In genomic region chr17:87312924-87313870, GRCm38 (mm10) we compare ENCODE assay signal across 9 mouse cellular contexts. TPM values are rescaled to one million over a fixed set of nuclear protein-coding genes. Genes with fewer than 3 reads are reported as not detected.
A peak's percentile ranks its signal among the peaks of the same experiment; 100 is the strongest.
DNase-seq lines count a peak whose midpoint lies in the region; ATAC-seq and TF ChIP-seq lines count a peak whose summit lies in the region.
"Had no signal": no experiment of that assay in that cellular context is flagged by ENCODE, and none has a peak within 500 bp of the region (broad histone marks: within the 10 kb centered on the region; RNA-seq: fewer than 3 reads in every experiment).

No protein-coding gene starts in this region.

- DNase-seq in cerebellum, adult 11-12 months = peak; percentile 32
- DNase-seq in cerebellum, postnatal 4 days (ENCODE audit: low spot score in 2 of 2) = no peak
- no peak for DNase-seq in lung, embryonic 14.5 days
- no peak for DNase-seq in lung, adult 2 months
- DNase-seq in kidney, postnatal 25 days = peak; percentile 52 to 78
- no peak for DNase-seq in adrenal gland, adult 8-10 months
- DNase-seq in right cerebral cortex, postnatal 14 days = no peak

- no peak for TF ChIP-seq CTCF in lung, embryonic 14.5 days (IDR thresholded peaks at IDR 0.05; ENCODE audit: low read depth)
- no peak for TF ChIP-seq CTCF in lung, adult 2 months (IDR thresholded peaks at IDR 0.05; ENCODE audit: insufficient read depth, low read length)

- no peak for TF ChIP-seq POLR2A in lung, adult 2 months (IDR thresholded peaks at IDR 0.05; ENCODE audit: borderline replicate concordance, extremely low read depth, low read depth, low read length)

- H3K9me3 ChIP-seq in lung, embryonic 14.5 days (ENCODE audit: low read depth, low read length) = no peaks in the 10 kb centered on the region
- H3K9me3 ChIP-seq in stomach, embryonic 15.5 days = no peaks in the 10 kb centered on the region
- H3K9me3 ChIP-seq: neural tube, embryonic 13.5 days had no signal

- 0 out of 2 replicates have a peak overlapping the region, but pooled peaks have one; percentile 32 for H3K27ac ChIP-seq in lung, embryonic 14.5 days (ENCODE audit: low read depth)
- no peak overlapping the region for H3K27ac ChIP-seq in stomach, embryonic 15.5 days
- H3K27ac ChIP-seq: neural tube, embryonic 13.5 days had no signal

- no peak overlapping the region; the same call in 1 of the 2 replicates for H3K4me2 ChIP-seq in lung, embryonic 14.5 days
- peak overlapping the region; percentile 5 for H3K4me2 ChIP-seq in stomach, embryonic 15.5 days
- H3K4me2 ChIP-seq: neural tube, embryonic 13.5 days had no signal

- no peak overlapping the region for H3K9ac ChIP-seq in lung, embryonic 14.5 days
- H3K9ac ChIP-seq in stomach, embryonic 15.5 days = no peak overlapping the region
- H3K9ac ChIP-seq: neural tube, embryonic 13.5 days had no signal

- no peak for ATAC-seq in lung, embryonic 14.5 days (ENCODE audit: insufficient read depth)
- no peak; the same call in 1 of the 2 replicates for ATAC-seq in stomach, embryonic 15.5 days (ENCODE audit: insufficient read depth, low FRiP score, low read depth)

- H3K27me3 ChIP-seq in lung, embryonic 14.5 days (ENCODE audit: insufficient read depth, low read length) = no peaks in the 10 kb centered on the region
- no peaks in the 10 kb centered on the region for H3K27me3 ChIP-seq in stomach, embryonic 15.5 days (replicated peaks)
- H3K27me3 ChIP-seq: neural tube, embryonic 13.5 days had no signal

- 33% methylated on average over 18 of the region's 18 CpGs for WGBS in lung, embryonic 14.5 days
- 36% methylated on average over 18 of the region's 18 CpGs for WGBS in lung, adult 2 months
- 34% methylated on average over 18 of the region's 18 CpGs for whole genome bisulfite sequencing in stomach, embryonic 15.5 days

- H3K36me3 ChIP-seq in lung, embryonic 14.5 days (ENCODE audit: insufficient read depth) = no peaks in the 10 kb centered on the region
- H3K36me3 ChIP-seq in stomach, embryonic 15.5 days = no peaks in the 10 kb centered on the region
- H3K36me3 ChIP-seq: neural tube, embryonic 13.5 days had no signal

- H3K4me1 ChIP-seq in lung, embryonic 14.5 days (ENCODE audit: insufficient read depth) = no peaks in the 10 kb centered on the region; the same call in 1 of the 2 replicates
- H3K4me1 ChIP-seq in lung, adult 2 months (ENCODE audit: control insufficient read depth, insufficient read depth, low read length) = peaks cover 12% of the 10 kb centered on the region; the same call in 1 of the 2 replicates
- peaks cover 23% of the 10 kb centered on the region for H3K4me1 ChIP-seq in stomach, embryonic 15.5 days

- no peak overlapping the region for H3K4me3 ChIP-seq in lung, embryonic 14.5 days (ENCODE audit: low read depth, low read length)
- no peak overlapping the region for H3K4me3 ChIP-seq in lung, adult 2 months (replicated peaks; ENCODE audit: extremely low read depth, low read depth, low read length)
- H3K4me3 ChIP-seq in stomach, embryonic 15.5 days (replicated peaks) = no peak overlapping the region
- H3K4me3 ChIP-seq: neural tube, embryonic 13.5 days had no signal

RNA-seq across cellular contexts. Expression of gene Ttc7, which starts 30.5 kb away (rescaled TPM):
- polyA plus RNA-seq in lung, embryonic 14.5 days (2014; fragmentation: Nextera tagmentation; extraction: Ambion mirVana) = 2.8 and 3.6 TPM in 2 replicates
- polyA plus RNA-seq in lung, adult 2 months (2012; rRNA removed) = 78.4 and 102 TPM in 2 replicates
- 12.2 and 13.1 TPM in 2 replicates for polyA plus RNA-seq in stomach, embryonic 15.5 days (2015; fragmentation: Nextera tagmentation; extraction: Ambion mirVana)
- total RNA-seq in adrenal gland, adult 8-10 months (2022) = 10 to 100 TPM; 13.5 to 18.6 (median 15.2) TPM

RNA-seq across cellular contexts. Expression of gene Mcfd2, which starts 47.5 kb away (rescaled TPM):
- 103 and 107 TPM in 2 replicates for polyA plus RNA-seq in lung, embryonic 14.5 days (2014; fragmentation: Nextera tagmentation; extraction: Ambion mirVana)
- polyA plus RNA-seq in lung, adult 2 months (2012; rRNA removed) = 71.7 and 87.8 TPM in 2 replicates
- polyA plus RNA-seq in stomach, embryonic 15.5 days (2015; fragmentation: Nextera tagmentation; extraction: Ambion mirVana) = 130 and 142 TPM in 2 replicates
- 100 to 1,000 TPM; 212 to 358 (median 282) TPM for total RNA-seq in adrenal gland, adult 8-10 months (2022)

Comparison
In these comparisons a context has a peak if more than half of its experiments do, and no peak if none do; other contexts are left out.
1. DNase-seq: peak in cerebellum, adult 11-12 months (single experiment) and kidney, postnatal 25 days (2 of 2); none in cerebellum, postnatal 4 days (0 of 2), lung, embryonic 14.5 days (single experiment), lung, adult 2 months (single experiment), adrenal gland, adult 8-10 months (single experiment) and right cerebral cortex, postnatal 14 days (single experiment).